Mouse (Mus musculus): Measurements from ENCODE around the gene Bfsp2.

DNA sequence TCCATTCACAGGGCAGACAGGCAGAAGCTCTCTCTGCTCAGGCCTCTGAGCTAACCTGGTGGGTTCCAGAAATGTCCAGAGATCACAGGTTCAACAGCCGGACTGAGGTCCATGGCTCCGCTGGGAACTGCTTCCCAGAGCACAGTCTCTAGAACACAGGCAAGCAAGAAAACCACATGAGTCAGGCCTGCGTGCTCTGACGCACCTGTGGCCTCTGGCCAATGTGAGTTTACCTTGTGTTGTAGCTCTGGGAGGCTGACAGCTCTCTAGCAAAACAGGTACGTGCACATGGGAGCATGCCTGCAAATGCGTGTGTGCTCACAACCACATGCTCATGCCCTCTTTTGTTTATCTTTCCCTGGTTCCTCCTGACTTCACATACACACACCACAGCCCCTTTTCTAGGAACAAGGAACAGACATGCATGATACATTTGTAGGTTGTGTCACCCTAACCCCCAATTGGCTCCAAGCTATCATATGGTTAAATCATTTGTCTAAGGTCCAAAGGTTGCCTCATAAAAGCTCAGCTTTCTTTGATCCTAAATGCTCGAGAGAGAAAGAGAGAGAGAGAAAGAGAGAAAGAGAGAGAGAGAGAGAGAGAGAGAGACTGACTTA, 26.9 kb upstream of the Bfsp2 start:
- TF ChIP-seq CTCF (IDR thresholded peaks at IDR 0.05; ENCODE audit: insufficient read depth, low read length): no peak
- no peak for TF ChIP-seq POLR2A (IDR thresholded peaks at IDR 0.05; ENCODE audit: borderline replicate concordance, extremely low read depth, low read depth, low read length)

Data from lung, adult 2 months (tissue).